Mouse (Mus musculus) midbrain, postnatal 0 days (tissue): ENCODE results near the gene Ets2. TPM values are rescaled to one million over a fixed set of nuclear protein-coding genes. Genes with fewer than 3 reads are reported as not detected.

ENCODE experiments used
- ATAC-seq: fragments of 200-750 bp; cut with Nextera tagmentation; 2 replicates; pipeline ENCODE4 v1.8.0; 2017; ENCODE audit warnings: moderate number of reproducible peaks, mild to moderate bottlenecking, moderate TSS enrichment, moderate library complexity; ENCODE audit not compliant: low FRiP score
- DNase-seq: peaks from one replicate; pipeline ENCODE4 v3.0.0-alpha.2; 2015; ENCODE audit warnings: low spot score
- H3K27ac ChIP-seq: fragments of 300-500 bp; sonication (generic); 2 replicates; pipeline ENCODE4 v1.5.1; 2014; ENCODE audit warnings: low read depth, mild to moderate bottlenecking, low read length, mixed read lengths
- H3K27me3 ChIP-seq: fragments of 300-500 bp; sonication (generic); 2 replicates; pipeline ENCODE4 v1.6.1; 2014; ENCODE audit warnings: low read length, control low read depth, mixed read lengths; ENCODE audit not compliant: insufficient read depth
- H3K36me3 ChIP-seq: fragments of 300-500 bp; sonication (generic); 2 replicates; pipeline ENCODE4 v1.6.1; 2014; ENCODE audit warnings: low read length, control low read depth, mixed read lengths; ENCODE audit not compliant: insufficient read depth
- H3K4me1 ChIP-seq: fragments of 300-500 bp; sonication (generic); 2 replicates; pipeline ENCODE4 v1.6.1; 2014; ENCODE audit warnings: mild to moderate bottlenecking, control low read depth, antibody characterized with exemption, low read length, mixed read lengths; ENCODE audit not compliant: insufficient read depth
- H3K4me2 ChIP-seq: fragments of 300-500 bp; sonication (generic); 2 replicates; pipeline ENCODE4 v1.6.1; 2014; ENCODE audit warnings: low read depth, mild to moderate bottlenecking, low read length, mixed read lengths; ENCODE audit not compliant: poor library complexity, severe bottlenecking
- H3K4me3 ChIP-seq: fragments of 300-500 bp; sonication (generic); 2 replicates; pipeline ENCODE4 v1.5.1; 2014; ENCODE audit warnings: low read depth, mild to moderate bottlenecking, low read length, moderate library complexity
- H3K9ac ChIP-seq: fragments of 300-500 bp; sonication (generic); replicated peaks from 2 replicates; pipeline ENCODE4 v1.6.1; 2014; ENCODE audit warnings: mild to moderate bottlenecking, low read length, moderate library complexity, mixed read lengths; ENCODE audit not compliant: poor library complexity, severe bottlenecking
- H3K9me3 ChIP-seq: fragments of 300-500 bp; sonication (generic); 2 replicates; pipeline ENCODE4 v1.6.1; 2016; ENCODE audit warnings: low read length, control low read depth
- CTCF ChIP-seq: IDR thresholded peaks from 2 replicates; pipeline ENCODE4 v1.5.1; 2016; ENCODE audit warnings: antibody characterized with exemption, mild to moderate bottlenecking
- WGBS: fragments of 180-500 bp; shearing (Covaris S2); extraction: QIAGEN DNeasy Blood & Tissue Kit; methylation state at CpG from one replicate; pipeline ENCODE4 v1.1.7; 2014; 5-methylcytosine and 5-hydroxymethylcytosine counted together
- polyA plus RNA-seq: library from polyadenylated mRNA; unstranded; fragments of >200 nt; fragmentation: Nextera tagmentation; extraction: Ambion mirVana; gene quantifications from 2 replicates; pipeline ENCODE4 v1.2.1, GENCODE M21; 2015
- total RNA-seq: library from RNA; depleted of rRNA; stranded (reverse); fragments of >200 nt; gene quantifications from 2 replicates; pipeline ENCODE4 v1.2.3, GENCODE M21; 2014

Gene Ets2
- total and polyA plus RNA-seq, 2 experiments from 2014 or later = 16.5 to 19.0 TPM

GRCm38 (mm10) chr16:95659461-95659860 lies 42.4 kb upstream of the Ets2 start:
- Histone ChIP-seq H3K4me3 (no peak overlapping the region), H3K27ac (no peak overlapping the region), H3K9ac (no peak overlapping the region), H3K9me3 (no peaks in the 10 kb centered on the region), H3K27me3 (no peaks in the 10 kb centered on the region), H3K4me1 (no peaks in the 10 kb centered on the region), H3K36me3 (no peaks in the 10 kb centered on the region), H3K4me2 (no peak overlapping the region)
- no peak for TF ChIP-seq CTCF
- 83% methylated on average over 19 of the region's 19 CpGs for WGBS
- ATAC-seq (no peak), DNase-seq (no peak)

GRCm38 (mm10) chr16:95660909-95661308 lies 41.0 kb upstream of the Ets2 start:
- H3K4me1 ChIP-seq = no peaks in the 10 kb centered on the region
- no peaks in the 10 kb centered on the region for H3K9me3 ChIP-seq
- H3K27ac ChIP-seq = no peak overlapping the region
- DNase-seq (peak; percentile 56), ATAC-seq (0 out of 2 replicates have a peak, but pooled peaks have one; percentile 27)
- no peak for TF ChIP-seq CTCF
- no peak overlapping the region for H3K4me2 ChIP-seq
- H3K27me3 ChIP-seq = no peaks in the 10 kb centered on the region
- 78% methylated on average over 5 of the region's 5 CpGs for WGBS
- no peak overlapping the region for H3K9ac ChIP-seq
- no peak overlapping the region for H3K4me3 ChIP-seq
- H3K36me3 ChIP-seq = no peaks in the 10 kb centered on the region

DNA sequence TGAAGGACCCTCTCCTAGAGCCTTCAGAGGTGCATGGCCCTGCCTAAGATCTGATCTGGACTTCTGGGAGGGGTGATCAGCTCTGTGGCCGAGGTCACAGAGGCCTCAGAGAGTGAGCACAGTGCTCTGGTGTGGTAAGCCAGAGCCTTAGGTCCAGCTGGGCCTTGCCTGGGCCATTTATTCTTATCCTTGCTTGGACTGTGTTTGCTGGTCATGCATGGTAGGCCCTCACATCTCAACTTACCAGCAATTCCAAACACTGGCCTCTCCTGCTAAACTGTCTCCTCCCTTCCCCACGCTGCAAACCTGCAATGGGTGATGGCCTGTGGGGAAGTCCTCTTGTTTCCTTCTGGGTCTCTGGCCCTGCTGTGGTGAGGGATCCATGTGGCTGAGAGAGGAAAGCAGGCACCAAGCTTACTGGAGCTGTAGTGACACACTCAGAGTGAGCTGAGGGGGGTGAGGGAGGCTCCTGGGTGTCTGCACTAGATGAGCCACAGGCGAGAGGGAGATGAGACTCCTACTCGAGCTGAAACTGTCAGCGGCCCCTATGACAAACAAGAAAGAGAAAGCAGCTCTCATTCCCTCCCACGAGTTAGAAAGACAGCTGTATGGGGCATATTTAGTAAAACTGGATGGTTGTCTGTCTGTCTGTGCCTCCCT lies 36.3 kb upstream of the Ets2 start:
- WGBS = 80% methylated on average over 6 of the region's 6 CpGs

GRCm38 (mm10) chr16:95666288-95666687 lies 35.6 kb upstream of the Ets2 start:
- Histone ChIP-seq H3K9ac (no peak overlapping the region), H3K4me3 (no peak overlapping the region), H3K4me1 (no peaks in the 10 kb centered on the region), H3K9me3 (no peaks in the 10 kb centered on the region), H3K27ac (no peak overlapping the region), H3K27me3 (no peaks in the 10 kb centered on the region), H3K36me3 (no peaks in the 10 kb centered on the region), H3K4me2 (no peak overlapping the region)
- ATAC-seq = no peak
- no peak for TF ChIP-seq CTCF
- 91% methylated on average over 10 of the region's 10 CpGs for WGBS
- DNase-seq = no peak

More for the DNA sequence above, 36.3 kb upstream of the Ets2 start:
- Histone ChIP-seq H3K36me3 (no peaks in the 10 kb centered on the region), H3K27me3 (no peaks in the 10 kb centered on the region), H3K4me2 (no peak overlapping the region), H3K27ac (no peak overlapping the region), H3K9me3 (no peaks in the 10 kb centered on the region), H3K4me3 (no peak overlapping the region), H3K4me1 (no peaks in the 10 kb centered on the region), H3K9ac (no peak overlapping the region)
- no peak for ATAC-seq
- TF ChIP-seq CTCF = no peak
- DNase-seq = no peak

DNA sequence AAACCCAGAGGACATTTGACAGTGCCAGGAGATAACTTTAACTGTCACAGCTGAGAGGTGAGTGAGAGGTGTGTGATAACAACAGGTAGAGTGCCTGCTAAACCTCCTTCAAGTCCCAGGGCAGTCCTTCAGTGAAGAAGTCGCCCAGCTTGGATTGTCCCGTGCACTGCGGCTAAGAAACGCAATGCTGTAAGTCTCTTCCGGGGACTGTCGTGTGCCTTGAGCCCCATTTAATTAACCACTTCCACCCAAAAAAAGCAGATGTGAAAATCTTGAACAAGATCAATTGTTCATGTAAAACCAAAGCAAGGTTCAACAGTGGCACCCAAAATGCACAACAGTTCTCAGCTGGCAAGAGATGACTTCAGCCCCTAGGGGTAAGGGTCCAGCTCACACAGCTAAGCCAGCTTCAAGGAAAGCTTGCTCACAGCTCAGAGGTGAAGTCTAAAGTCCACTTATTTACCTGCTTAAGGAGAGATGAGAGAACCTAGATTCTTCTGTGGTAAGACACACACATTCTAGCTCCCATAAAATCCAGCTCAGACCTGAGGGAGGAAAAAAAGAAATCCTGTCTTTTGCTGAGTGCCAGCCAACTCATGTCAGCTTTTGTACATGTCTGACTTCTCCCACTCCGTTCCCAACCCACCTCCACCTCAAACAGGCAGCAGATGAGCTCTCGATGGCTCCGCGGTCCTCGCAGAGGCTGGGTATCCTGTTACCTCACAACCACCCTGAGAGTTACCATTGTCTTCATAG lies 34.3 kb upstream of the Ets2 start:
- no peak for ATAC-seq
- H3K36me3 ChIP-seq = no peaks in the 10 kb centered on the region
- no peak for DNase-seq
- H3K4me1 ChIP-seq = no peaks in the 10 kb centered on the region
- no peak overlapping the region for H3K27ac ChIP-seq
- WGBS = 66% methylated on average over 11 of the region's 11 CpGs
- H3K4me2 ChIP-seq = no peak overlapping the region
- no peak overlapping the region for H3K4me3 ChIP-seq
- TF ChIP-seq CTCF = no peak
- H3K27me3 ChIP-seq = no peaks in the 10 kb centered on the region
- H3K9me3 ChIP-seq = no peaks in the 10 kb centered on the region
- no peak overlapping the region for H3K9ac ChIP-seq
